15 mouse cellular contexts compared by ENCODE assay signal in genomic region chr4:46658946-46659345, GRCm38 (mm10).
"Had no signal": no experiment of that assay in that cellular context is flagged by ENCODE, and none has a peak within 500 bp of the region (broad histone marks: within the 10 kb centered on the region; RNA-seq: fewer than 3 reads in every experiment).

No protein-coding gene starts in this region.

- H3K4me2 ChIP-seq: neural tube, embryonic 15.5 days; stomach, embryonic 15.5 days had no signal

- H3K27me3 ChIP-seq: neural tube, embryonic 15.5 days; stomach, embryonic 15.5 days had no signal

- H3K36me3 ChIP-seq: stomach, embryonic 15.5 days had no signal

- DNase-seq: retina, postnatal 1 day; right cerebral cortex, adult 18-20 months; right cerebral cortex, postnatal 14 days; right cerebral cortex, postnatal 25 days; right cerebral cortex, postnatal 4 days; spleen, adult 18-20 months; thymus, adult 18-20 months; thymus, adult 2 months; thymus, postnatal 14 days; thymus, postnatal 25 days; thymus, postnatal 36 days; thymus, postnatal 4 days had no signal

- H3K9ac ChIP-seq: neural tube, embryonic 15.5 days; stomach, embryonic 15.5 days had no signal

- H3K9me3 ChIP-seq: neural tube, embryonic 15.5 days; stomach, embryonic 15.5 days had no signal

- H3K4me3 ChIP-seq: neural tube, embryonic 15.5 days; stomach, embryonic 15.5 days had no signal

- H3K27ac ChIP-seq: neural tube, embryonic 15.5 days; stomach, embryonic 15.5 days; stomach, postnatal 0 days had no signal
